Mouse (Mus musculus) liver, postnatal 0 days (tissue): Measurements from ENCODE around the gene Arhgef17.

Source experiments
- CTCF ChIP-seq: sonication (generic); IDR thresholded peaks from 2 replicates; pipeline ENCODE4 v1.5.1; 2016; ENCODE audit warnings: antibody characterized with exemption, low read depth
- EP300 ChIP-seq: IDR thresholded peaks from 2 replicates; pipeline ENCODE4 v1.6.1; 2016; ENCODE audit warnings: antibody characterized with exemption, low read depth, mild to moderate bottlenecking

DNA sequence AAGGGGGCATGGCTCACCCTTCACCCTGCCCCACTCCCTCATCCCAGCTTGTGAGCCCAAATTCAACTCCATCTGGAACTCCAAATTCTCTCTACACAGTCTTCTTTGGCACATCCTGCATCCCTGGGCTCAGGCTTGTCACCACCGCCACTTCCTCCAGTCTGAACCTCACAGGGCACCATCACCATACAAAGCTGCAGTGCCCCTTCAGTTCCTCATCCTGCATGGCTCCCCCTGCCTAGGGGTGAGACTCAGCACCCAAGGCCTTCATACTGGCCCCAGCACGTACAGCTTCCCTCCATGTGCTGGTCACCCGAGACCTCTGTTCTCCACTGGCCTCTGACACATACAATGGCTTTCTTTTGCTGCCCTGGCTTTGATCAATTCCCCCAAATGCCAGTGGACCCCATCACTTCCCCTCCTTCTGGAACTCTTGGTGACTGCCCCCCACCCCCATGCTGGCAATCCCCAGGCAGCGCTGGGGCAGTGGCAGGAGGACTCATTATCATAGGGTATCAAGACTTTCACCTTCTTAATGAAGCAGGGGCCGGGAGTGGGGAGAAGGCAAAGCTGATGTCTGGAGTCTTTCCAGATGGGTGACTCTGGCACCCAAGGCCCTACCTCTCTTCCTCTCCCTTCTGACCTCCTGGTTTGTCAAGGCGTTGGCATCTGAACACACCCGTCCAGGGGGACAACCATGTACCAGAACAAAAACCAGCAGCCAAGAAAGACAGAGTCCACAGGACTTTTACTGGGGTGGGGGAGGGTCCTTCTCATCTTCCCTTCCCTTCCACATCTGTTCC, 12.7 kb downstream of the Arhgef17 start:
- TF ChIP-seq CTCF (no peak), EP300 (no peak)
